Mouse (Mus musculus) liver, postnatal 0 days (tissue): ENCODE measurements around the gene Faim2. TPM values are rescaled to one million over a fixed set of nuclear protein-coding genes. Genes with fewer than 3 reads are reported as not detected.

Source experiments
- ATAC-seq: fragments of 200-750 bp; cut with Nextera tagmentation; 2 replicates; pipeline ENCODE4 v1.8.0; 2017; ENCODE audit warnings: mild to moderate bottlenecking, moderate library complexity
- DNase-seq: peaks from one replicate; pipeline ENCODE4 v3.0.0-alpha.2; 2016
- H3K27ac ChIP-seq: fragments of 300-500 bp; sonication (generic); 2 replicates; pipeline ENCODE4 v1.5.1; 2014; ENCODE audit warnings: antibody characterized with exemption, moderate library complexity, mild to moderate bottlenecking, low read depth
- H3K27me3 ChIP-seq: fragments of 300-500 bp; sonication (generic); 2 replicates; pipeline ENCODE4 v1.6.1; 2014; ENCODE audit warnings: low read length, control low read depth, mixed read lengths; ENCODE audit not compliant: insufficient read depth
- H3K36me3 ChIP-seq: fragments of 300-500 bp; sonication (generic); replicated peaks from 2 replicates; pipeline ENCODE4 v1.6.1; 2014; ENCODE audit warnings: mild to moderate bottlenecking, control low read depth, low read length, moderate library complexity, mixed read lengths; ENCODE audit not compliant: insufficient read depth
- H3K4me1 ChIP-seq: fragments of 300-500 bp; sonication (generic); 2 replicates; pipeline ENCODE4 v1.6.1; 2014; ENCODE audit warnings: antibody characterized with exemption, mild to moderate bottlenecking, control low read depth; ENCODE audit not compliant: insufficient read depth
- H3K4me2 ChIP-seq: fragments of 300-500 bp; sonication (generic); 2 replicates; pipeline ENCODE4 v1.6.1; 2014; ENCODE audit warnings: low read depth, mild to moderate bottlenecking, low read length, moderate library complexity, mixed read lengths
- H3K4me3 ChIP-seq: fragments of 300-500 bp; sonication (generic); 2 replicates; pipeline ENCODE4 v1.5.1; 2014; ENCODE audit warnings: low read depth, low read length
- H3K9ac ChIP-seq: fragments of 300-500 bp; sonication (generic); replicated peaks from 2 replicates; pipeline ENCODE4 v1.6.1; 2014; ENCODE audit warnings: mild to moderate bottlenecking, moderate library complexity
- H3K9me3 ChIP-seq: fragments of 300-500 bp; sonication (generic); 2 replicates; pipeline ENCODE4 v1.6.1; 2016; ENCODE audit warnings: mild to moderate bottlenecking, control low read depth, low read length, mixed read lengths
- CTCF ChIP-seq: sonication (generic); IDR thresholded peaks from 2 replicates; pipeline ENCODE4 v1.5.1; 2016; ENCODE audit warnings: antibody characterized with exemption, low read depth
- EP300 ChIP-seq: IDR thresholded peaks from 2 replicates; pipeline ENCODE4 v1.6.1; 2016; ENCODE audit warnings: antibody characterized with exemption, low read depth, mild to moderate bottlenecking
- WGBS: fragments of 180-500 bp; shearing (Covaris S2); extraction: QIAGEN DNeasy Blood & Tissue Kit; methylation state at CpG from one replicate; pipeline ENCODE4 v1.1.7; 2014; ENCODE audit not compliant: insufficient replicate concordance; 5-methylcytosine and 5-hydroxymethylcytosine counted together
- polyA plus RNA-seq: library from polyadenylated mRNA; unstranded; fragments of >200 nt; fragmentation: Nextera tagmentation; extraction: Ambion mirVana; gene quantifications from 2 replicates; pipeline ENCODE4 v1.2.1, GENCODE M21; 2015

The Faim2 gene
- polyA plus RNA-seq, 1 experiment from 2014 or later = not detected

GRCm38 (mm10) chr15:99536889-99537862 is 9.2 kb upstream of the Faim2 start:
- no peak for TF ChIP-seq CTCF
- TF ChIP-seq EP300 = no peak
- no peak for ATAC-seq

GRCm38 (mm10) chr15:99532023-99532422 is 4.1 kb upstream of the Faim2 start:
- no peaks in the 10 kb centered on the region for H3K4me1 ChIP-seq
- DNase-seq (no peak), ATAC-seq (no peak)
- H3K9ac ChIP-seq = no peak overlapping the region
- WGBS = 55% methylated on average over 3 of the region's 3 CpGs
- H3K27me3 ChIP-seq = 0 out of 2 replicates have a peak, but pooled peaks cover 5% of the 10 kb centered on the region
- H3K4me3 ChIP-seq = no peak overlapping the region
- TF ChIP-seq EP300 (no peak), CTCF (no peak)
- no peak overlapping the region for H3K27ac ChIP-seq
- no peaks in the 10 kb centered on the region for H3K9me3 ChIP-seq
- H3K36me3 ChIP-seq = no peaks in the 10 kb centered on the region
- H3K4me2 ChIP-seq = no peak overlapping the region

More at GRCm38 (mm10) chr15:99536889-99537862, 9.2 kb upstream of the Faim2 start:
- no peak overlapping the region for H3K4me3 ChIP-seq
- 0 out of 2 replicates have a peak, but pooled peaks cover 2% of the 10 kb centered on the region for H3K27me3 ChIP-seq
- no peaks in the 10 kb centered on the region for H3K9me3 ChIP-seq
- no peaks in the 10 kb centered on the region for H3K36me3 ChIP-seq
- WGBS = 60% methylated on average over 11 of the region's 11 CpGs
- no peak overlapping the region for H3K4me2 ChIP-seq
- no peak overlapping the region for H3K27ac ChIP-seq
- no peak for DNase-seq
- no peaks in the 10 kb centered on the region for H3K4me1 ChIP-seq
- no peak overlapping the region for H3K9ac ChIP-seq

- Histone ChIP-seq H3K4me3 (no peak overlapping the region), H3K9ac (no peak overlapping the region), H3K4me1 (no peaks in the 10 kb centered on the region), H3K27me3 (0 out of 2 replicates have a peak, but pooled peaks cover 5% of the 10 kb centered on the region), H3K27ac (no peak overlapping the region), H3K36me3 (no peaks in the 10 kb centered on the region), H3K4me2 (no peak overlapping the region), H3K9me3 (no peaks in the 10 kb centered on the region)
- WGBS = 13% methylated on average over 6 of the region's 6 CpGs
- ATAC-seq (no peak), DNase-seq (no peak)
- TF ChIP-seq EP300 (no peak), CTCF (no peak)
Measured at GRCm38 (mm10) chr15:99531146-99531545, 3.2 kb upstream of the Faim2 start.

- Histone ChIP-seq H3K9ac (no peak overlapping the region), H3K27ac (no peak overlapping the region), H3K4me2 (no peak overlapping the region), H3K27me3 (peaks cover 10% of the 10 kb centered on the region; the same call in 1 of the 2 replicates), H3K36me3 (no peaks in the 10 kb centered on the region), H3K4me3 (no peak overlapping the region), H3K9me3 (no peaks in the 10 kb centered on the region), H3K4me1 (no peaks in the 10 kb centered on the region)
- no peak for ATAC-seq
- no peak for TF ChIP-seq EP300
- no peak for TF ChIP-seq CTCF
- no peak for DNase-seq
- 34% methylated on average over 2 of the region's 2 CpGs for WGBS
Measured at GRCm38 (mm10) chr15:99526681-99527080, 1.3 kb downstream of the Faim2 start.

GRCm38 (mm10) chr15:99520306-99520705 is 7.7 kb downstream of the Faim2 start:
- Histone ChIP-seq H3K4me2 (no peak overlapping the region), H3K9me3 (no peaks in the 10 kb centered on the region), H3K27me3 (peaks cover 5% of the 10 kb centered on the region; the same call in 1 of the 2 replicates), H3K4me1 (no peaks in the 10 kb centered on the region), H3K4me3 (no peak overlapping the region), H3K36me3 (no peaks in the 10 kb centered on the region), H3K27ac (no peak overlapping the region), H3K9ac (no peak overlapping the region)
- no peak for TF ChIP-seq CTCF
- no peak for TF ChIP-seq EP300
- ATAC-seq (no peak), DNase-seq (no peak)
- 63% methylated on average over 7 of the region's 7 CpGs for WGBS

DNA sequence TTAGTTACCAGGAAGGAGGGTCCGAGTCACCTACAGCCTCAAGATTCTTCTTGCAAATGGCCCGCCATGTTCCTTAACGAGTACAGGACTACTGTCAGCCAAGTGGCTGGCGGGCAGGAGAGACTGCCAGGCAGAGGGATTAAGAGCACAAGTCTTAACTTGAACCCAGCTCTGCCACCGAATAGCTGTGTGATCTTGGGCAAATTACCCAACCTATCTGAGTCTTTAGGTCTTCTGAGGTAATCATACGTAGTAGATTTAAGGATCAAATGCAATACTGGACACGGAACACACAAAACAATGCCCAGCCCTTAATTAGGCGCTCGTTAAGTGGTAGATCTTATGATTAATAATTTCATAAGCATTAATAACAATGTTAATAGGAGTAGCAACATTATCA is 8.3 kb downstream of the Faim2 start:
- Histone ChIP-seq H3K4me2 (no peak overlapping the region), H3K9me3 (no peaks in the 10 kb centered on the region), H3K27me3 (peaks cover 5% of the 10 kb centered on the region; the same call in 1 of the 2 replicates), H3K36me3 (no peaks in the 10 kb centered on the region), H3K4me1 (no peaks in the 10 kb centered on the region), H3K9ac (no peak overlapping the region), H3K27ac (no peak overlapping the region), H3K4me3 (no peak overlapping the region)
- no peak for TF ChIP-seq EP300
- TF ChIP-seq CTCF = no peak
- ATAC-seq = no peak
- DNase-seq = no peak
- 76% methylated on average over 9 of the region's 9 CpGs for WGBS
